Mouse (Mus musculus): ENCODE data around the gene Sh2d4b. TPM values are rescaled to one million over a fixed set of nuclear protein-coding genes. Genes with fewer than 3 reads are reported as not detected.

The Sh2d4b gene
- 1.5 TPM for polyA plus RNA-seq (2014; fragmentation: Illumina TruSeq; extraction: RNeasy Lipid Tissue Mini Kit (QIAGEN cat#74804); ENCODE audit: low read depth, low replicate concordance)

GRCm38 (mm10) chr14:40893196-40893595 lies at the start of gene Sh2d4b:
Sh2d4b (minus strand) TSS chr14:40893266.

Other genes starting within 250 kb of the Sh2d4b start
- 10.7 TPM for gene Tspan14, start 73.5 kb upstream of the Sh2d4b start, polyA plus RNA-seq (2014; fragmentation: Illumina TruSeq; extraction: RNeasy Lipid Tissue Mini Kit (QIAGEN cat#74804); ENCODE audit: low read depth, low replicate concordance)
- gene Fam213a, start 120.5 kb upstream of the Sh2d4b start, polyA plus RNA-seq (2014; fragmentation: Illumina TruSeq; extraction: RNeasy Lipid Tissue Mini Kit (QIAGEN cat#74804); ENCODE audit: low read depth, low replicate concordance), result 183 TPM
- not detected for gene Dydc2, start 175.9 kb upstream of the Sh2d4b start, polyA plus RNA-seq (2014; fragmentation: Illumina TruSeq; extraction: RNeasy Lipid Tissue Mini Kit (QIAGEN cat#74804); ENCODE audit: low read depth, low replicate concordance)
- 0.82 TPM for gene Dydc1, start 179.6 kb upstream of the Sh2d4b start, polyA plus RNA-seq (2014; fragmentation: Illumina TruSeq; extraction: RNeasy Lipid Tissue Mini Kit (QIAGEN cat#74804); ENCODE audit: low read depth, low replicate concordance)
- gene Mat1a, start 211.8 kb upstream of the Sh2d4b start, polyA plus RNA-seq (2014; fragmentation: Illumina TruSeq; extraction: RNeasy Lipid Tissue Mini Kit (QIAGEN cat#74804); ENCODE audit: low read depth, low replicate concordance), result not detected
- not detected for gene Sftpa1, start 238.5 kb upstream of the Sh2d4b start, polyA plus RNA-seq (2014; fragmentation: Illumina TruSeq; extraction: RNeasy Lipid Tissue Mini Kit (QIAGEN cat#74804); ENCODE audit: low read depth, low replicate concordance)